Mouse (Mus musculus) testis, postnatal 10 days (tissue): Measurements from ENCODE around the gene Vps52.

Experiments
- DNase-seq: peaks from one replicate; pipeline ENCODE4 v3.0.0; 2021; ENCODE audit warnings: low spot score

The Vps52 gene

DNA sequence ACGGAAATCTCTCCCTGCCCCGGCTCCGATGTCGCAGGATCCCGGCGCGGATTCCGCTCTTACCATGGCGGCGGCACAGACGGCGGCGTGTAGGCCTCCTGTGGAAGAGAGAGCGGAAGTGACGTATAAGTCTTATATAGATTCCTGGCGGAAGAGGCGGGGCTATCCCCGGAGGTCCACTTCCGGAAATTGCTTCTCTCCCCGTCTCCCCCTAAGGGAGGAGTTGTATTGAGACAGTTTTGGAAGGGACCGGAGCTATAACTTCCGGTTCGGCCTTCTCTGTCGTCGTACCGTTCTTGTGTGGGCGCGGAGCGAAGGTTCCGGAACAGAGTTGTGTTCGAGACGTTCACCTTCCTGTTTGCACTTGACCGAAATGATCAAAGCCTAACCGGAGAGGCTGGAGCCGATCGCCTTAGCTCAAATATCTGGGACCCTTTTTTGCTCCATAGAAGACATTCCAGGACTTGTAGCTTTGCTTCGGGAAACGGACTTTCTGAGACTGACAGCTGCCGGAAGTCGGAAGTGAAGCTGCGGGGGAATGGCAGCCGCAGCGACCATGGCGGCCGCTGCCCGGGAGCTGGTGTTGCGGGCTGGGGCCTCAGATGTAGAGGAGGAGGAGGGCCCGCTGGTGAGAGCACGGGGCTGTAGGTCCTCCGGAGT lies at the start of gene Vps52, which contains the start of gene Rps18:
Vps52 (plus strand) TSS at position 258 of the 660 bp plus-strand sequence.
Rps18 (minus strand) TSS at position 447 of the 660 bp plus-strand sequence.
- DNase-seq, result peak; percentile 95

DNA sequence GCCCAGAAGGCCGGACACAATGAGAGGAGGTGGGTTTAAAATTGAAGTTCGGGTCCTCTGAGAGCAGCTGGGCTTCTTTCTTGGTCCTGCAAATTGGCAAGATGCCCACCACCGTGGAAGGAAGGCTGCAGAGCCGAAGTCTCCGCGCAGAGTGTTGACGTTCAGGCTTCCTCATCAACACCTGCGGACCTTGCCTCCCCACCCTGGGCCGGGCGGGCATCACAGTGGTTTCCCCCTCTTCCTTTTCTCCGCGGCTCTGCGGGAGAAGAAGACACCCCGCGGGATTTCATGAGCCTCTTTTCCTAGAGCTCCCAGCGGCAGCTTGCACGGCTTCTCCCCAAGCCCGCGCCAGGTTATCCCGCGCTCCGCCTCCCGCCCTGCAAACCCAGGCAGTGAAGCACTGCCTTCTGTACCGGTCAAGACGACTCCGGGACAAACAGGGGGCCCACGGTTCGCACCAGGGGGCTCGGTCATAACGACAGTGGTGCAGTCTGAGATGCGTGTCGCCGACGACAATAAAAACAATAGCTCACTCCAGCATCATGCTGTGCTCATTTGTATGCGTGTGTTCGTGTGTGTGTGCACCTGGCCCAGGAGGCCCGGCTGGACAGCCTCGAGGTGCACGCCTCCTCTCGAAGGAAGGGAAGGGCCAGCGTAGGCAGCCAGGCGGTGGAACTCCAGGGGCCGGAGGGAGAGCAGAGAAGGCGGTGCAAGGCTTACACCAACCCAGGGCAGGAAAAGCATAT lies 47.1 kb upstream of the Vps52 start:
- peak; percentile 82 for DNase-seq

DNA sequence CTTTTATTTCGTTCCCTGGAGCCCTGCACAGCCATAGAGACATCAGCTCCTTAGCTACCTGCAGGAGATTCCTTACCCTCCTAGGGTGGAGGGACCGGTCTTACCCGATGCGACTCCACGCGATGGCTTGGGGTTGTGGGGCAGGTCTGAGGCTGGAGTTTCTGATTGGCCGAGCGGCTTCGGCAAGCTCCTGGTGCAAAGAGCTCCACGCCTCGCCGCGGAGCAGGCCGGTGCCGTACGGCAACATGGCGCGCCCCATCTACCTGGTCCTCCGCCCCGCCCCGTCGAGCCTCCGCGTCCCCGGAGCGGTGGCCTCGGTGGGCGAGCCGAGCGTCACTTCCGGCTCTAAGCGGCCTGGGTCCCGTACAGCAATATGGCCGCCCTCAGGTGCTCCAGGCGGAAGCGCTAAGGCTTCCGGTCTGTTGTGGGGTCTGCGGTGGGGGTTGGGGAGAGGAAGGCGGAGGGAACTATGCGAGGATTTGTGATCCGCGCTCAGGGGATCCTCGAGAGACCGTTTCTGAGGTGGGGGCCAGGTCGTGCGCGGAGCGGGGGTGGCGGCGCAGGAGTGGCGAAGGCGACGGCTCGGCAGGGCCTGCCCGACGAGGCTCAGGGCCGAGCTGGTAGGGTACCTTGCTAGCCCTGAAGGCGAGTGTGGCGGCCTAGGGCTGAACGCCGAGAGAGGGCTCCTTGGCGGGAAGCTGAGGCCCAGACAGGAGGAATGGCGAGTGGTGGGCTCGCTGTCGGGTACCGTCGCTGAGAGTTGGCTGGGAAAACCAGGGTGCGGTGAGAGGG lies 46.3 kb upstream of the Vps52 start, which contains the start of gene Daxx:
Daxx (plus strand) TSS at position 338 of the 792 bp plus-strand sequence.
- peak; percentile 99 for DNase-seq

DNA sequence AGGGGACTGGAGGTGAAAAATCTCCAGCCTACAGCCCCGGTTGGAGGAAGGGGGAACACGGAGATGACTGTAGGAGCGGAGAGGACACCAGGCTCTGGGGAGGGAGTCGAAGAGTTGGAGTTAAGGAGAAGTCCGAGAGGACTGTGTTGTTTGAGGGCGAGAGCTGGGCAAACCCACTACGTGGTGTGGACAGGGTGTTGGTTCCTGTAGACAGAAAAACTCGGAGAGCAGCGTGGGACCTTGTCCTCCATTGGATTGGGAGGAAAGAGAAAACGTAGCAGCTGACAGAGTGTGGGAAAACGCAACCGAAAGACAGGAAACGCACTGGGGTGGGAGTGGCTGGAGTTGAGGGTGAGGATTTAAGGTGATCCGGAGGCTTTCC lies 45.8 kb upstream of the Vps52 start:
- DNase-seq, result no peak

DNA sequence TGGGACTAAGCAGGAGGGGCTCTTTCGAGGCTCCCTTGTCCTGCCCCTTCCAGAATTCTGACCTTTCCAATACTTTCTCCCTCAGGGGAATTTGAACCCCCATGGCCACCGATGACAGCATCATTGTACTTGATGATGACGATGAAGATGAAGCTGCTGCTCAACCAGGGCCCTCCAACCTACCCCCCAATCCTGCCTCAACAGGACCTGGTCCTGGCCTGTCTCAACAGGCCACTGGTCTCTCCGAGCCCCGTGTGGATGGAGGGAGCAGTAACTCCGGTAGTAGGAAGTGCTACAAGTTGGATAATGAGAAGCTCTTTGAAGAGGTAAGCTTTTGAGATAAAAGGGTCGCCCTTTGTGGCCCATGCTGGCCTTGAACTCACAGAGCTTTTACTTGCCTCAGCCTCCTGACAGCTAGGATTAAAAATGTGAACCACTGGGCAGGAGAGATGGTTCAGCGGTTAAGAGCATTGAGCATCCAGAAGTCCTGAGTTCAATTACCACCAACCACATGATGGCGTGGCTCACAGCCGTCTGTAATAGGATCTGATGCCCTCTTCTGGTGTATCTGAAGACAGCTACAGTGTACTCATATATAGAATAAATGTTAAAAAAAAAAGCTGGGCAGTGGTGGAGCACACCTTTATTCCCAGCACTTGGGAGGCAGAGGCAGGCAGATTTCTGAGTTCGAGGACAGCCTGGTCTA lies 45.1 kb upstream of the Vps52 start:
- no peak for DNase-seq

DNA sequence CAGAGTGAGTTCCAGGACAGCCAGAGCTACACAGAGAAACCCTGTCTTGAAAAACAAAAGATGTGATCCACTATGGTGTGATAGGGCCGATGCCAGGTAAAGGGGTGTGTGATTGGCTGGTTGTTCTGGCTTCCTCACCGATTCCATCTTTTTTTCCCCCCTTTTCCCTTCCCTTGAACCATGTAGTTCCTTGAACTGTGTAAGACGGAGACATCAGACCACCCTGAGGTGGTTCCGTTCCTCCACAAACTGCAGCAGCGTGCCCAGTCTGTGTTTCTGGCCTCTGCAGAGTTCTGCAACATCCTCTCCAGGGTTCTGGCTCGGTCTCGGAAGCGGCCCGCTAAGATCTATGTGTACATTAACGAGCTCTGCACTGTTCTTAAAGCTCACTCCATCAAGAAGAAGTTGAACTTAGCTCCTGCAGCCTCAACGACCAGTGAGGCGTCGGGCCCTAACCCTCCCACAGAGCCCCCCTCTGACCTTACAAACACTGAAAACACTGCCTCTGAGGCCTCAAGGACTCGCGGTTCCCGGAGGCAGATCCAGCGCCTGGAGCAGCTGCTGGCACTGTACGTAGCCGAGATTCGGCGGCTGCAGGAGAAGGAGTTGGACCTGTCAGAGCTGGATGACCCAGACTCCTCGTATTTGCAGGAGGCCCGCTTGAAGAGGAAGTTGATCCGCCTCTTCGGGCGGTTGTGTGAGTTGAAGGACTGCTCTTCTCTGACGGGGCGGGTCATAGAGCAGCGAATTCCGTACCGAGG lies 44.4 kb upstream of the Vps52 start:
- DNase-seq, result no peak

DNA sequence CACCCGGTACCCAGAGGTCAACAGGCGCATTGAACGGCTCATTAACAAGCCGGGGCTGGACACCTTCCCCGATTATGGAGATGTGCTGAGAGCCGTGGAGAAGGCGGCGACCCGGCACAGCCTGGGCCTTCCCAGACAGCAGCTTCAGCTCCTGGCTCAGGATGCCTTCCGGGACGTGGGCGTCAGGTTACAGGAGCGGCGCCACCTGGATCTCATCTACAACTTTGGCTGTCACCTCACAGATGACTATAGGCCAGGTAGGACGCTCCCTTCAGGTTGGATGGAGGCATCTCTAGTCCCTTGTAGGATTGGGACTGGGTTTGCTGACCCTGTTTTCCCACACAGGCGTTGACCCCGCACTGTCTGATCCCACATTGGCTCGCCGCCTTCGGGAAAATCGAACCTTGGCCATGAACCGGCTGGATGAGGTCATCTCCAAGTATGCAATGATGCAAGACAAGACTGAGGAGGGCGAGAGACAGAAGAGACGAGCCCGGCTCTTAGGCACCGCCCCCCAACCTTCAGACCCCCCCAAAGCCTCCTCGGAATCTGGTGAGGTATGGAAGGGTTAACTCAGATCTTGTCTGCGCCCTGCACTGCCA lies 43.7 kb upstream of the Vps52 start:
- DNase-seq, result no peak

DNA sequence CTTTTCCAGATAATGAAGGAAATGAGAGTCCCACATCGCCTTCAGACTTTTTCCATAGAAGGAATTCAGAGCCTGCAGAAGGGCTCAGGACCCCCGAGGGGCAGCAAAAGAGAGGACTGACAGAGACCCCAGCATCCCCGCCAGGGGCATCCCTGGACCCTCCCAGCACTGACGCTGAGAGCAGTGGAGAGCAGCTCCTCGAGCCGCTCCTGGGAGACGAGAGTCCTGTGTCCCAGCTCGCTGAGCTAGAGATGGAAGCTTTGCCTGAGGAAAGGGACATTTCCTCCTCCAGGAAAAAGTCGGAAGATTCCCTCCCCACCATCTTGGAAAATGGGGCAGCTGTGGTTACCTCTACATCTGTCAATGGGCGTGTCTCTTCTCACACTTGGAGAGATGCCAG lies 42.3 kb upstream of the Vps52 start:
- no peak for DNase-seq

DNA sequence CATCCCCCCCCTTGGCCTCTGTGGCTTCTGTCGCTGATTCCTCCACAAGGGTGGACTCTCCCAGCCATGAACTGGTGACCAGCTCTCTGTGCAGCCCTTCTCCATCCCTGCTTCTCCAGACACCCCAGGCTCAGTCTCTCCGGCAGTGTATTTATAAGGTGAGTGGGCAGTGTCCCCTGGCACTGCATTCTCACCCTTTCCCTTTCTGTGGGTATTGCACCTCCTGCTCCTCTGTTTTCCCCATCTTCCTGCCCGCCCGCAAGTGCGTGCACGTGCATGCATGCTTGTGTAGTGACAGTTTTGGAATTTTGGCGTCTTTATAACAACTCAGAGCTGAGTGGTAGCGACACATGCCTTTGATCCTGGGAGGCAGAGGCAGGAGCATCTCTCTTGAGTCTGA lies 41.7 kb upstream of the Vps52 start:
- DNase-seq, result no peak

DNA sequence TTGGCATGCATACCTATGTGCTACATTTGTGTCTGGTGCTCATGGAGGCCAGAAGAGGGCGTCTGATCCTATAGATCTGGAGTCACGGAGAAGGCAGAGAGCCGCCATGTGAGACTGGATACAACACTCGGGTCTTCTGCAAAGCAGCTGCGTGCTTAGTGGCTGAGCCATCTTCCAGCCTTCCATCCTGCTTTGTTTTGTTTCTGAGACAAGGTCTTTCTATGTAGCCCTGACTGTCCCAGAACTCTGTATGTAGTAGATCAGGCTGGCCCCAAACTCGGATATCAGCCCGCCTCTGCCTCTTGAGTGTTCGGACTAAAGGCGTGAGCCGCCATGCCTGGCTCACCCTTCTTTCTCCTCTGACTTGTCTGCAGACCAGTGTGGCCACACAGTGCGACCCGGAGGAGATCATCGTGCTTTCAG lies 40.6 kb upstream of the Vps52 start:
- DNase-seq, result no peak

DNA sequence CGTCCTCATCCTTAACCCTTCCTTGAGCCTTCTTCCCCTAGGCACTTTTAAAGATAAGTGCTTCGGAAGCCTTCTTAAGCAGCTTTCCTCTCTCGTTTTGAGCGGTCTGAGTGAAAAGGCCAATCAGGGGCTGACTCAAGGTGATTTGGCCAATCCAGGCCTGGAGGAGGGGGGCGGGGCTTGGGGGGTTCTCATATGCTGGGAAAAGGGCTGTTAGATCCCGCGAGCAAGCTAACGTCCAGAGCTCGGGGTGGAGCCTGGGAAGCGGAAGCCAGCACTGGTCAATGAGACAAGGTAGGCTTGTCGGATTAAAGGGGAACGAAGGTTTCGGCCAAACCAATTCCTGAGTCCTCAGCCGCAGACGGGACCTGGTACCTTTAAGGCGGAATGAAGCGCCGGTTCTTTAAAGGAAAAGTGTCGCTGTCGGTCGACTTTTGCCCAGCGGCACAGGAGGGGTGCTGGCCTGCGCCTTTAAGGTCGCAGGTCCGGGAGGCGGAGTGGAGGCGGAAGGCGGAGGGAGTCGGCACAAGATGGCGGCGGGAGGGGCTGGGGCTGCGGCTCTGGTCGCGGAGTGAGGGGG lies 39.9 kb upstream of the Vps52 start, which contains the start of the genes Tapbp and Zbtb22:
Tapbp (plus strand) TSS at position 229 of the 580 bp plus-strand sequence.
Zbtb22 (plus strand) TSS at position 234 of the 580 bp plus-strand sequence.
- peak; percentile 97 for DNase-seq

DNA sequence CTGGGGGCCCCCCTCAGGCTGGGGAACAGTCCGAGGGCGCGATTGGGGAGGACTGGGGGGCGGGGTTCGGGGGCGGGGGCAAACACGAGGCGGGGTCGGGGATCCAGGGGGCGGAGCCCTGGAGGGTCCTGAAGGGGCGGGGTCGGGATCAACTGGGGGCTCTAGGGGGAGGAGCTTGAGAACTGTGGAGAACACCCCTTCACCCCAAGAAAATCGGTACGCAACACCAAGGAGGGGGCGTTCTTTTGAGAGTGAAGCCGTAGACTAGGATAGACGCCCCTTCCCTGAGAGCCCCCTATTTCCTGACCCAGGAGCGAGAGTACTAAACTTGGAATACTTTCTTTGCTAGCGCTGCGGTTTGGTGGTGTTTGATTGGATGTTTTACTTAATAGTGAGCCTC lies 39.3 kb upstream of the Vps52 start:
- DNase-seq, result no peak

DNA sequence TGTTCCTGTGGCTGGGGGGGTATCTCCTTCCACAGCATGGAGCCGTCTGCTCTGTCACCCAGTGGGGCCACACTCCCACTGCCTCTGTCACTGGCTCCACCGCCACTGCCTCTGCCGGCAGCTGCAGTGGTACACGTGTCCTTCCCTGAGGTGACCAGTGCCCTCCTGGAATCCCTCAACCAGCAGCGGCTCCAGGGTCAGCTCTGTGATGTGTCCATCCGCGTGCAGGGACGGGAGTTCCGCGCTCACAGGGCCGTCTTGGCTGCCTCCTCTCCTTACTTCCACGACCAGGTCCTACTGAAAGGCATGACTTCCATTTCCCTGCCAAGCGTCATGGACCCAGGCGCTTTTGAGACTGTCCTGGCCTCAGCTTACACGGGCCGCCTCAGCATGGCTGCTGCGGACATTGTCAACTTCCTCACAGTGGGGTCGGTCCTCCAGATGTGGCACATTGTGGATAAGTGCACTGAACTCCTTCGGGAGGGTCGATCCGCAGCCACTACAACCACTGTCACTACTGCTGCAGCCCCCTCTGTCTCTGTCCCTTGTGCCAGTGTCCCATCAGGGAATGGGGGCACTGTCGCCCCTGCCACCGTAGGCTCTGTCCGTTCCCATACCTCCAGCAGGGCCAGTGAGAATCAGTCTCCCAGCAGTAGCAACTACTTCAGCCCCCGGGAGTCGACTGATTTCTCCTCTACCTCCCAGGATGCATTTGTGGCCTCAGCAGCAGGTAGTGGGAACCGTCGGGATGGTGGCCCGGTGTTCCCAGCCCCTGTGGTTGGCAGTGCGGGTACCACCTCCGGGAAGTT lies 38.6 kb upstream of the Vps52 start:
- peak; percentile 52 for DNase-seq

DNA sequence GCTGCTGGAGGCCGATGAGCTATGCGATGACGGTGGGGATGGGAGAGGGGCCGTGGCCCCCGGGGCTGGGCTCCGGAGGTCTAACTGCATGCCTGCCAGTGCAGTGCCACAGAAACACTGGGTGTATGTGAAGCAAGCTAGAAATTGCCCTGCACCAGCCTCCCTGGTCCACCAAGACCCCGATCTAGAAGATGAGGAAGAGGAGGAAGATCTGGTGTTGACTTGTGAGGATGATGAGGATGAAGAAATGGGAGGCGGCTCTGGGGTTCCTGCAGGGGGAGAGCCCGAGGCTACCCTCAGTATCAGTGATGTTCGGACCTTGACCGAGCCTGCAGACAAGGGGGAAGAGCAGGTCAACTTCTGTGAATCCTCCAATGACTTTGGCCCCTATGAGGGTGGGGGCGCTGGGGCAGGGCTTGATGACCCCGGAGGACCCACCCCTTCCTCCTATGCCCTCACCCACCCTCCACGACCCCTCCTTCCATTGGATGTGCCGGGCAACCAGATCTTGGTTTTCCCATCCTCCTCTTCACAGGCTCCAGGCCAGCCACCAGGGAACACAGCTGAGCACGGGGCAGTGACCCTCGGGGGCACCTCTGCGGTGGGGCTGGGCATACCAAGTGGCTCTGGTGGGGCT lies 37.8 kb upstream of the Vps52 start:
- no peak for DNase-seq

DNA sequence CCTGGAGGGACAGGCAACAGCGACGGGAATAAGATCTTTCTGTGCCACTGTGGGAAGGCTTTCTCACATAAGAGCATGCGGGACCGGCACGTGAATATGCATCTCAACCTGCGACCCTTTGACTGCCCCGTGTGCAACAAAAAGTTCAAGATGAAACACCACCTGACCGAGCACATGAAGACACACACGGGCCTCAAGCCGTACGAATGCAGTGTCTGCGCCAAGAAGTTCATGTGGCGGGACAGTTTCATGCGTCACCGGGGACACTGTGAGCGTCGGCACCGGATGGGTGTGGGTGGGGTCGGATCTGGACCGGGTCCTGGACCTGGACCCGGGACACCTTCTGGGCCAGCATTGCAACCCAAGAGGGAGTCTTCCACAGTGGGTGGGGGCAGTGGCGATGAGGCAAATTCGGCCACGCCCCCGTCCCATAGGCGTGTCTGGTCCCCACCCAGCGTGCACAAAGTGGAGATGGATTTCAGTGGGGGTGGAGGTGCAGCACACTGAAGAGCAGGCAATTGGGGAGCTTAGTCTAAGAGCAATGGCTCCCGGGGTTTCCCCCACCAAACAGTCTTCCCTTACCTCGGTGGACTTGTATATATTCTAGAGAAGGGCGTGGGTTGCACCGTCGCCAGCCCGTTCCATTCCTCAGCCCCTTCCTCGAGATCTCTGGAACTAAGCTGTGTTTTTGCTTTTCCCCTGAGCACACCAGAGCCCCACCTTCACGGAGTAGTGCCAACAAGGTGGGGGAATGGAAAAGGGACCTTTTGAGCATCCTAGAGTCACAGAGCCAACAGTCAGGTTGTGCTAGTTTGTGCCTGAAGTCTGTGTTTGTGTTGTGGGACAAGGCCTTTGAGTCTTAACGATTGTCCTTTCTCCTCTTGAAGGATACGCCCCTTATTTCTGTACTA lies 37.1 kb upstream of the Vps52 start:
- peak; percentile 75 for DNase-seq

DNA sequence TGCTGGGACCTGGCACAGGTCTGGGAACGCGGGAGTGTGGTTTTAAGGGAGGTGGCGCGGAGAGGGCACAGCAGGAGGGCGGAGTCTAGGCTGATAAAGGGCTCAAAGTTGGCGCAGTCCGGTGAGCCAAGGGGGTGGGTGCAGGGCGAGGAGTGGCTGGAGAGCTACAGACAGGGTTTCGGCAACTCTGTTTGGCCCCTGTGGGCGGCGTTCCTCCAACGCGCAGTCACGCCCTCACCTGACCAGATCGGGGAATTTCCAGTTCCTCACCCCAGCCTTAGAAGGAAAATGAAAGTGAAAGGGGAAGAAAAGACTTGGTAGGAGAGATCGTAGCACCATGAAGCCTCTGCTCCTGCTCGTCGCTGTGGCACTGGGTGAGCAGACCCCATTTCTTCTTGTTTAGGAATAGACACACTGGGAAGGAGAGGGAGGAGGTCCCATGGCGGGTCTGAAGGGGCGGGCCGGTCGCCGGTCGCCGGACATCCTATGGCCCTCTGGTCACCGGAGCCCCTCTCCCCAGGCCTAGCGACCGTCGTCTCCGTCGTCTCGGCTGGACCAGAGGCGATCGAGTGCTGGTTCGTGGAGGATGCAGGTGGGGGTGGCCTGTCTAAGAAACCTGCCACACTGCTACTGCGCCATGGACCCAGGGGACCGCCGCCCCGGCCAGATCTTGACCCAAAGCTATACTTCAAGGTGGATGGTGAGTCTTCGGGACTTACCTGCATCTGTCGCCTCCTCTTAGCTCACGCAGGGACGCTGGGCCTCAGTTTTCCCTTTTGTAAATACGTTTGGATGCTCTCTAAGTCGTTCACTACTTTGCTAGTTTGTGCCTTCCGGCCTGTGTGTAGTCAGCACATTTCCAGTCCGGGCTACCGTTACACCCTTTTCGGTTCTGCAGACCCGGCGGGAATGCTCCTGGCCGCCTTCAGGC lies 36.0 kb upstream of the Vps52 start:
- DNase-seq, result peak; percentile 88
